Mouse (Mus musculus): ENCODE measurements around the gene Ccdc12. TPM values are rescaled to one million over a fixed set of nuclear protein-coding genes. Genes with fewer than 3 reads are reported as not detected.

Ccdc12 gene
- 10 to 100 TPM; 46.4 to 61.2 (median 57.8) TPM for total RNA-seq (2022)

- DNase-seq (ENCODE audit: low spot score in 2 of 2), result peak; percentile 96 to 97
Observed at GRCm38 (mm10) chr9:110656249-110657221, at the start of gene Ccdc12. Gene Ccdc12 (plus strand): TSS chr9:110656503.

GRCm38 (mm10) chr9:110611471-110611870 is 44.8 kb upstream of the Ccdc12 start:
- no peak for DNase-seq (ENCODE audit: low spot score in 2 of 2)

- DNase-seq (ENCODE audit: low spot score in 2 of 2), result no peak
Observed at GRCm38 (mm10) chr9:110617081-110617480, 39.2 kb upstream of the Ccdc12 start.

GRCm38 (mm10) chr9:110620180-110620579 is 36.1 kb upstream of the Ccdc12 start:
- no peak for DNase-seq (ENCODE audit: low spot score in 2 of 2)

GRCm38 (mm10) chr9:110620685-110621084 is 35.6 kb upstream of the Ccdc12 start:
- DNase-seq (ENCODE audit: low spot score in 2 of 2), result no peak

- DNase-seq (ENCODE audit: low spot score in 2 of 2), result no peak
Observed at GRCm38 (mm10) chr9:110622621-110623219, 33.6 kb upstream of the Ccdc12 start.

- DNase-seq (ENCODE audit: low spot score in 2 of 2), result no peak
Observed at GRCm38 (mm10) chr9:110623416-110624195, 32.7 kb upstream of the Ccdc12 start.

GRCm38 (mm10) chr9:110624361-110625166 is 31.7 kb upstream of the Ccdc12 start, which contains the start of gene Nradd:
Gene Nradd (minus strand): TSS chr9:110624452.
- peak; percentile 82 to 83 for DNase-seq (ENCODE audit: low spot score in 2 of 2)

- no peak for DNase-seq (ENCODE audit: low spot score in 2 of 2)
Observed at GRCm38 (mm10) chr9:110625350-110625908, 30.9 kb upstream of the Ccdc12 start.

- no peak for DNase-seq (ENCODE audit: low spot score in 2 of 2)
Observed at GRCm38 (mm10) chr9:110630171-110630570, 26.1 kb upstream of the Ccdc12 start.

- no peak for DNase-seq (ENCODE audit: low spot score in 2 of 2)
Observed at GRCm38 (mm10) chr9:110631191-110631590, 25.1 kb upstream of the Ccdc12 start.

GRCm38 (mm10) chr9:110631651-110632275 is 24.5 kb upstream of the Ccdc12 start:
- DNase-seq (ENCODE audit: low spot score in 2 of 2), result no peak

- no peak for DNase-seq (ENCODE audit: low spot score in 2 of 2)
Observed at GRCm38 (mm10) chr9:110632671-110633070, 23.6 kb upstream of the Ccdc12 start.

- no peak for DNase-seq (ENCODE audit: low spot score in 2 of 2)
Observed at GRCm38 (mm10) chr9:110633882-110634281, 22.4 kb upstream of the Ccdc12 start.

- peak in 1 of 2 experiments; percentile 87 for DNase-seq (ENCODE audit: low spot score in 2 of 2)
Observed at GRCm38 (mm10) chr9:110635225-110635624, 21.1 kb upstream of the Ccdc12 start.

- DNase-seq (ENCODE audit: low spot score in 2 of 2), result no peak
Observed at GRCm38 (mm10) chr9:110638611-110639021, 17.7 kb upstream of the Ccdc12 start.

- no peak for DNase-seq (ENCODE audit: low spot score in 2 of 2)
Observed at GRCm38 (mm10) chr9:110641006-110641405, 15.3 kb upstream of the Ccdc12 start.

- DNase-seq (ENCODE audit: low spot score in 2 of 2), result no peak
Observed at GRCm38 (mm10) chr9:110642812-110643524, 13.3 kb upstream of the Ccdc12 start.

GRCm38 (mm10) chr9:110643787-110644186 is 12.5 kb upstream of the Ccdc12 start:
- no peak for DNase-seq (ENCODE audit: low spot score in 2 of 2)
